Mouse (Mus musculus) CH12.LX (cell line): ENCODE measurements around the gene Cd3d. TPM values are rescaled to one million over a fixed set of nuclear protein-coding genes. Genes with fewer than 3 reads are reported as not detected.

Experiments used
- DNase-seq: peaks from one replicate; pipeline ENCODE4 v3.0.0-alpha.2; 2013; ENCODE audit errors: extremely low read depth
- H3K27ac ChIP-seq: 2 replicates; pipeline ENCODE4 v1.5.1; 2012; ENCODE audit warnings: low read depth, mild to moderate bottlenecking, control low read depth, moderate library complexity; ENCODE audit not compliant: insufficient read depth
- H3K27me3 ChIP-seq: replicated peaks from 2 replicates; pipeline ENCODE3; 2012; ENCODE audit warnings: inconsistent platforms
- H3K36me3 ChIP-seq, 2 experiments: replicated peaks in 1 of 2; 2 replicates each; pipeline versions ENCODE3 to v1.6.1; 2012; ENCODE audit warnings: inconsistent platforms in 1 of 2, low read length in 1 of 2, mild to moderate bottlenecking in 1 of 2, mixed read lengths in 1 of 2, moderate library complexity in 1 of 2; ENCODE audit not compliant: control insufficient read depth in 1 of 2, insufficient read depth in 1 of 2
- H3K4me1 ChIP-seq, 2 experiments: 2 replicates each; pipeline ENCODE4 v1.6.1; 2012; ENCODE audit warnings: inconsistent platforms in 1 of 2, moderate library complexity in 1 of 2; ENCODE audit not compliant: insufficient read depth in 2 of 2, control insufficient read depth in 1 of 2
- H3K4me2 ChIP-seq: 2 replicates; pipeline ENCODE4 v1.6.1; 2012; ENCODE audit warnings: low read depth, mild to moderate bottlenecking, control low read depth; ENCODE audit not compliant: poor library complexity, insufficient read depth, severe bottlenecking
- H3K4me3 ChIP-seq, 3 experiments: fragments of 150-350 bp in 1 of 3; sonication (generic) in 1 of 3; replicated peaks in 1 of 3; 2 replicates each; pipeline versions ENCODE3 to v1.5.1; 2011 to 2012; ENCODE audit warnings: low read depth in 2 of 3, low read length in 2 of 3, mild to moderate bottlenecking in 2 of 3, moderate library complexity in 2 of 3, control low read depth in 1 of 3, improper control_type of control experiment in 1 of 3, inconsistent platforms in 1 of 3, mixed read lengths in 1 of 3; ENCODE audit not compliant: poor library complexity in 1 of 3
- H3K79me2 ChIP-seq: replicated peaks from 2 replicates; pipeline ENCODE4 v1.6.1; 2012; ENCODE audit warnings: mild to moderate bottlenecking, moderate library complexity; ENCODE audit not compliant: control insufficient read depth, poor library complexity, insufficient read depth, severe bottlenecking; ENCODE audit errors: extremely low read depth
- H3K9ac ChIP-seq: 2 replicates; pipeline ENCODE4 v1.6.1; 2012; ENCODE audit warnings: low read depth, mild to moderate bottlenecking, control low read depth, moderate library complexity; ENCODE audit not compliant: insufficient read depth
- H3K9me3 ChIP-seq: replicated peaks from 2 replicates; pipeline ENCODE3; 2012; ENCODE audit warnings: low read length, inconsistent platforms, mixed read lengths
- BHLHE40 ChIP-seq: IDR thresholded peaks from 2 replicates; pipeline ENCODE4 v1.6.1; 2011; ENCODE audit warnings: mild to moderate bottlenecking, low read depth, low read length, improper control_type of control experiment
- CHD1 ChIP-seq: IDR thresholded peaks from 2 replicates; pipeline ENCODE4 v1.6.1; 2012; ENCODE audit warnings: low read depth, low read length, improper control_type of control experiment, inconsistent platforms
- EP300 ChIP-seq: IDR thresholded peaks from 2 replicates; pipeline ENCODE4 v1.6.1; 2011; ENCODE audit warnings: low read length, improper control_type of control experiment
- ETS1 ChIP-seq: conservative IDR thresholded peaks from 2 replicates; pipeline ENCODE4 v1.6.1; 2012; ENCODE audit warnings: low read depth, mild to moderate bottlenecking, inconsistent platforms, low read length, improper control_type of control experiment, moderate library complexity
- HCFC1 ChIP-seq: IDR thresholded peaks from 2 replicates; pipeline ENCODE4 v1.6.1; 2012; ENCODE audit warnings: low read depth, mild to moderate bottlenecking, inconsistent platforms, low read length, improper control_type of control experiment
- IRF4 ChIP-seq: IDR thresholded peaks from 2 replicates; pipeline ENCODE4 v1.6.1; 2014; ENCODE audit warnings: low read depth, mild to moderate bottlenecking, inconsistent platforms, low read length, improper control_type of control experiment
- JUN ChIP-seq: IDR thresholded peaks from 2 replicates; pipeline ENCODE4 v1.6.1; 2011; ENCODE audit warnings: low read depth, mild to moderate bottlenecking, low read length, improper control_type of control experiment, moderate library complexity; ENCODE audit not compliant: insufficient read depth
- JUND ChIP-seq: conservative IDR thresholded peaks from 2 replicates; pipeline ENCODE4 v1.6.1; 2011; ENCODE audit warnings: low read depth, low read length, improper control_type of control experiment
- MAX ChIP-seq: IDR thresholded peaks from 2 replicates; pipeline ENCODE4 v1.6.1; 2011; ENCODE audit warnings: low read length, improper control_type of control experiment
- MXI1 ChIP-seq: IDR thresholded peaks from 2 replicates; pipeline ENCODE4 v1.6.1; 2011; ENCODE audit warnings: mild to moderate bottlenecking, low read depth, low read length, improper control_type of control experiment
- MYC ChIP-seq: IDR thresholded peaks from 2 replicates; pipeline ENCODE4 v1.6.1; 2011; ENCODE audit warnings: low read depth, mild to moderate bottlenecking, improper control_type of control experiment, low read length
- NELFE ChIP-seq: IDR thresholded peaks from 2 replicates; pipeline ENCODE4 v1.6.1; 2011; ENCODE audit warnings: low read depth, low read length, improper control_type of control experiment
- PAX5 ChIP-seq: IDR thresholded peaks from 2 replicates; pipeline ENCODE4 v1.6.1; 2012; ENCODE audit warnings: low read length, inconsistent platforms, mixed read lengths
- RCOR1 ChIP-seq: conservative IDR thresholded peaks from 2 replicates; pipeline ENCODE4 v1.6.1; 2012; ENCODE audit warnings: low read depth, mild to moderate bottlenecking, inconsistent platforms, low read length, improper control_type of control experiment
- SMC3 ChIP-seq: IDR thresholded peaks from 2 replicates; pipeline ENCODE4 v1.6.1; 2011; ENCODE audit warnings: low read depth, low read length, improper control_type of control experiment
- TBP ChIP-seq: conservative IDR thresholded peaks from 2 replicates; pipeline ENCODE4 v1.6.1; 2011; ENCODE audit warnings: low read depth, low read length, improper control_type of control experiment
- TCF12 ChIP-seq: IDR thresholded peaks from 2 replicates; pipeline ENCODE4 v1.6.1; 2014; ENCODE audit warnings: low read depth, mild to moderate bottlenecking, inconsistent platforms, low read length, improper control_type of control experiment
- USF1 ChIP-seq: IDR thresholded peaks from 2 replicates; pipeline ENCODE4 v1.6.1; 2014; ENCODE audit warnings: low read depth, mild to moderate bottlenecking, inconsistent platforms, low read length, improper control_type of control experiment
- USF2 ChIP-seq: conservative IDR thresholded peaks from 2 replicates; pipeline ENCODE4 v1.6.1; 2011; ENCODE audit warnings: low read depth, low read length, improper control_type of control experiment
- ZC3H11A ChIP-seq: IDR thresholded peaks from 2 replicates; pipeline ENCODE4 v1.6.1; 2012; ENCODE audit warnings: low read depth, mild to moderate bottlenecking, inconsistent platforms, low read length, improper control_type of control experiment
- ZKSCAN1 ChIP-seq: IDR thresholded peaks from 2 replicates; pipeline ENCODE4 v1.6.1; 2012; ENCODE audit warnings: low read depth, inconsistent platforms, low read length, improper control_type of control experiment, borderline replicate concordance
- ZMIZ1 ChIP-seq: IDR thresholded peaks from 2 replicates; pipeline ENCODE4 v1.6.1; 2012; ENCODE audit warnings: low read depth, mild to moderate bottlenecking, inconsistent platforms, low read length, improper control_type of control experiment
- ZNF384 ChIP-seq: IDR thresholded peaks from 2 replicates; pipeline ENCODE4 v1.6.1; 2012; ENCODE audit warnings: low read depth, low read length, improper control_type of control experiment, inconsistent platforms
- dilution Hi-C: fragments of 300-500 bp; cut with MboI; formaldehyde crosslinking; loops from 2 replicates; pipeline ENCODE4 v1.14.3; 2020; ENCODE audit warnings: low sequenced_read_pairs; ENCODE audit not compliant: extremely low pct_unique_long_range_greater_than_20kb, extremely low pct_ligation_motif_present
- in situ Hi-C: fragments of 300-500 bp; cut with MboI; formaldehyde crosslinking; loops from 3 replicates; pipeline ENCODE4 v1.14.3; 2019; ENCODE audit warnings: low sequenced_read_pairs, low pct_ligation_motif_present, low pct_unique_long_range_greater_than_20kb, mixed read lengths
- polyA plus RNA-seq: library from polyadenylated mRNA; unstranded; fragments of >175 nt; gene quantifications from 2 replicates; pipeline ENCODE4 v1.2.1, GENCODE M21; 2012; ENCODE audit warnings: low read depth; ENCODE audit not compliant: insufficient read length
- total RNA-seq, 2 experiments: library from RNA; depleted of rRNA; stranded (reverse); fragments of 300-350 nt in 1 of 2; fragments of >200 nt in 1 of 2; gene quantifications; 2 replicates each; pipeline ENCODE4 v1.2.3; 2012 to 2014

The Cd3d gene
- total and polyA plus RNA-seq, 3 experiments, result 0.27 to 5.5 (median 2.6) TPM

GRCm38 (mm10) chr9:44994962-44995361, 13.4 kb downstream of the Cd3d start:
- Histone ChIP-seq H3K9me3 (no peaks in the 10 kb centered on the region), H3K4me2 (peak overlapping the region; percentile 38; the same call in 1 of the 2 replicates), H3K27me3 (no peaks in the 10 kb centered on the region), H3K4me3 (no peak overlapping the region), H3K79me2 (no peaks in the 10 kb centered on the region), H3K27ac (no peak overlapping the region), H3K9ac (peak overlapping the region; percentile 33; the same call in 1 of the 2 replicates), H3K4me1 (peaks cover 7 to 16% of the 10 kb centered on the region in 2 experiments; a peak in 3 of 4 replicates), H3K36me3 (no peaks in the 10 kb centered on the region)
- TF ChIP-seq BHLHE40, result peak; percentile 50
- peak; percentile 5; the same call in 1 of the 2 replicates for TF ChIP-seq JUND
- peak; percentile 60; the same call in 1 of the 2 replicates for TF ChIP-seq IRF4
- peak; percentile 4; the same call in 1 of the 2 replicates for TF ChIP-seq JUN
- no peak for TF ChIP-seq ZKSCAN1
- TF ChIP-seq MXI1, result 0 out of 2 replicates have a peak, but pooled peaks have one; percentile 26
- no peak for TF ChIP-seq USF1
- TF ChIP-seq RCOR1, result 0 out of 2 replicates have a peak, but pooled peaks have one; percentile 50
- TF ChIP-seq TCF12, result peak; percentile 88
- TF ChIP-seq ZNF384, result no peak
- TF ChIP-seq ETS1, result no peak
- TF ChIP-seq EP300, result peak; percentile 51
- no peak for TF ChIP-seq MYC
- TF ChIP-seq ZMIZ1, result no peak
- TF ChIP-seq SMC3, result no peak
- TF ChIP-seq NELFE, result no peak
- TF ChIP-seq PAX5, result no peak
- TF ChIP-seq MAX, result peak; percentile 40; the same call in 1 of the 2 replicates
- in situ Hi-C loops, result no loop called here
- no peak for DNase-seq
- dilution Hi-C loops, result no loop called here

- TF ChIP-seq ZMIZ1 (no peak), MXI1 (no peak), USF2 (no peak), JUND (no peak), CHD1 (no peak), ZC3H11A (no peak), TBP (no peak), HCFC1 (no peak), JUN (no peak)
- Histone ChIP-seq H3K27ac (no peak overlapping the region), H3K9me3 (no peaks in the 10 kb centered on the region), H3K4me2 (no peak overlapping the region), H3K4me1 (peaks cover 7 to 16% of the 10 kb centered on the region in 2 experiments; a peak in 3 of 4 replicates), H3K79me2 (no peaks in the 10 kb centered on the region), H3K4me3 (no peak overlapping the region), H3K36me3 (no peaks in the 10 kb centered on the region), H3K9ac (no peak overlapping the region), H3K27me3 (no peaks in the 10 kb centered on the region)
- DNase-seq, result no peak
- dilution Hi-C loops, result no loop called here
- in situ Hi-C loops, result no loop called here
These were observed 15.0 kb downstream of the Cd3d start for GRCm38 (mm10) chr9:44996590-44996989.
